Mouse (Mus musculus) megakaryocyte, embryonic 14.5 days (primary cell): ENCODE measurements around the gene Ddc.

Experiments
- FLI1 ChIP-seq: IDR thresholded peaks from 2 replicates; pipeline ENCODE4 v1.6.1; 2012; ENCODE audit warnings: low read length, inconsistent platforms, mixed read lengths
- GATA1 ChIP-seq: IDR thresholded peaks from 3 replicates; pipeline ENCODE4 v1.6.1; 2012; ENCODE audit warnings: mixed read lengths, low read length, inconsistent platforms, borderline replicate concordance

DNA sequence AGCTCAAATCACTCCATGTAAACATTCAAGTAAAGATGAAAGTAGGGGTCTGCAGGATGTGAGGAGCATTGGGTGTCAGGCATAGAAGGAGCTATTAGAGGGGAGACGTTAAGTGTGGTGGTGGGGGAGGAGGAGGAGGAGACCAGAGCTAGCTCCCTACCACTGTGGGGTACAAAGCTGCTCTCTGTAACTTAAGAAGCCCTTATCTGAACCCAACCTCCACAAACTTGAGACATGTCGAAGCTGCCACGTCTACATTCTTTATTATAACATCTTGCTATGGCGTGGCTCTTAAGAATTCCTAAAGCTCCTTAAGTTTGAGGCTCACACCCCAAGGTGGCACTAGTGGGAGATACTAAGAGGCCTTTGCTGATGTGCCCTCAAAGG lies 20.1 kb downstream of the Ddc start:
- TF ChIP-seq GATA1 (no peak), FLI1 (no peak)
